Mouse (Mus musculus) right cerebral cortex, postnatal 25 days (tissue): ENCODE data around the gene Gm17364.
"Not testable (repeated sequence)": the region's sequence is repeated elsewhere in the genome, so short reads cannot be mapped to it uniquely, and the experiment has no call there.

Source experiments
- DNase-seq: peaks from one replicate; pipeline ENCODE4 v3.0.0; 2022

Gm17364 gene

DNA sequence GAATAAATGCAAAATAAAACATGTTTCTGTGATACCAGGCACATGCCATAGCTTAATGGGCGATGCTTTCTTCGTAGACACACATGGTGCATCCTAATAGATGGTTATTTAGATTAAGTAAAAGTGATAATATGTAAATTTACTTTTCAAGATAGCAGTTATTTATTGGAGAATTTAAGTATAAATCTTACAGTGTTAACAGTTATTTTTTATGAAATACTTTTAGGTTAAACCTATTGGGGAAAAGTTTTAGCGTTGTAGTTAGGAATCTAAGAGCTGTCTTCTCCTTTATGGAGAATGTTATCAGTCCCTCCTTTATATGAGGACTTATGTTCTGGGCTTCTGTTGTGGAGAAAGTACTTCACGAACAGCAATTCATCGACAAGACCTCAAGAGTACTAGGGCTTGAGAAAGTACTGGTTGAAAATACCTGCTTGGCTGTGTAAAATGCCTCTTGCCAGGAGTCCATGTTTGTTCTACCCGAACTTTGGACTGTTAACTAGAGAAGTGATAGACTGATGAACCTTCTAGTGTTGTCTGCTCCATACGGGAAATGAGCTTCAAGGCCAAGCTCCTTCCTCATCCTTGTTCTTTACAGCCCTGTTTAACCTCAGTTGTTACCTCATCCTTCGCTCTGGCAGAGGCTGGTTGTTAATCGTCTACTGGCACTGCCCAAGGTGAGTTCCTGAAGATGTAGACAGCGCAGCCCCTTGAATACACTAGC lies at the start of gene Gm17364:
TSS of gene Gm17364 (minus strand) at position 51 of the 724 bp plus-strand sequence.
- no peak for DNase-seq

DNA sequence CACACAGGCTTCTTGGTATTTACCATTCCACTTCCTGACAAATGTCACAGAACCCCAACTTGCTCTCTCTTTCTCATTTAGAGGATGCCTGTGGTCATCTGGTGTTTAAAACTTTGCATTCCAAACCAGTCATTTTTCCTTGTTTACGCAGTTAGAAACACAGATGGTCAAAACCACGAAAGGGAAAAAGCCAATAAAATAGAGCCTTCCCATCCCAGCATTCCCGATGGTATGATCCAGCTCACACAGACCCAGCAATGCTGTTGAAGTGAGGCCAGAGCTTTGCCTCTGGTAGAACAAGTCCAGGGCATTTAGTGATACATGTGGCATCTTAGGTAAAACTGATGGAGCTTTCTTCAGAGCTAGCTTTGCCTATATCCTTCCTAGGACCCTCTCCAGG lies 47.7 kb upstream of the Gm17364 start:
- no peak for DNase-seq

DNA sequence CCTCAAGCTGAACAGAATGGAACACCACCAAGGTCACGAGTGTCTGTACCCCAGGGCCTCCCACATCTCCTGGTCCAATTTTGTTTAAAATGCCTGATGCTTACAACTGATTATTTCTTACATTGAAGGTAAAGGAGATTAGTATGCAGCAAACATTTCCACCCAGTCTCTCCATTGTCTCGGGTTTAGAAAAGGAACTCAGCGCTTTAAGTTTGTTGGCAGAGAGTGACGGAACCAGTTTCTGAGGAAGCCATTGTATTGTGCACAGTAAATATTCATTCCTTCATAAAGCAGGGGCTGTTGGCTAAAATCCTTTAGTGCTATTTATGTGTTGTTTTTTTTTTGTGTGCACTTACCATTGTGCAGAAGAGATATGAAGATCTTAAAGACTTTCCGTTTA lies 47.0 kb upstream of the Gm17364 start:
- DNase-seq: no peak

DNA sequence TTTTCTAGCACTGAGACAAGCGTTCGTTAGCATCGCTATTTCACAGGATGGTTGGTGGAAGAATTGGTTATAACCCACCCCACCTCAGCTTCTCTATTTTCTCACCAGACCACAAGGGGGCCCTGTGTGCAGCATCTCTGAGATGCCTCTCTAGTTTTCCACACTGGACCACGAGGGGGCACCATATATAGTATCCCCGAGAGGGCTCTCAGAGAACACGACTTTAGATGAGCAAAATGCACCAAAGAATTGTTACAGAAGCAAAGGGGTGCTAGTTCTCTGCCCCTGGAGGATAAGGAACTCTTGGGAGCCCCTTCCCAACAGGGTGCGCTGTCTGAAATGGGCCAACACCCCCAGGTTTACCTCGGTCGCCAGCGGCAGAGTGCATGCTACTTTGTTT lies 28.9 kb upstream of the Gm17364 start:
- peak; percentile 57 for DNase-seq

DNA sequence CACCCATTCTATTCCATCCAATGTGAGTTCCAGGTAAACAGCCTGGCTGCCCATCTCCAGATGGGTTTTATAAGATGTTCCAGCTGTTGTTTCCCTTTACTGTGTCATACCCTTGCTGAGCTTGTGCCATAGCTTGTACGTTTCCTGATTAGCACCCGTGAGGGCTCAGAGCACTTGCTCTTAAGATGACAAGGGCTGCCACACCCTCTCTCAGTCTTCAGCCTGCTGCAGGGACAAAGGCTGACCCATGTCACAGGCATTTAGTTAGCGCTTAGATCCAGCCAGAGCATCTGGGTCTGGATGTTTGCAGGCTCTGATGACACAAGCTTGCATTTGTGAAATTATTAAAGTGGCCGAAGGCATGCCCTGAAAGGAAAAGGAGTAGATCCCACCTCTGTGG lies 26.3 kb upstream of the Gm17364 start:
- DNase-seq: no peak

DNA sequence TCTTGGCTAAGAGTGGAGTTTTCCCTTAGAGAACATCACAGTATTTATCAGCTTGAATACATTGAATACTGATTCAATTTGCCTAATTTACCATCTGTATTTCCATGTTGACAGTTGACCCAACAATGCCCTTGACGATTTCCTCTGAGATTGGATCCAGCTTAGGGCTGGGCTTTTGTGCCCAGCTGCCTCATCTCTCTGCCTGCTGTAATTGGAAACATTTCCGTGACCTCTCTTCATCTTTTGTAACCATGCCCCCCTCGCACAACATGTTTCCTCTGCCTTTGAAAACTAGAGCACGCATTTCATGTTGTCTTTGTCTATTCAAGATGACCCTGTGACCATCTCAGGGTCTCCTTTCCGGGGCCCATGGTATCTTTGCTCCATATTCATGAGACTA lies 25.2 kb upstream of the Gm17364 start:
- DNase-seq: no peak

DNA sequence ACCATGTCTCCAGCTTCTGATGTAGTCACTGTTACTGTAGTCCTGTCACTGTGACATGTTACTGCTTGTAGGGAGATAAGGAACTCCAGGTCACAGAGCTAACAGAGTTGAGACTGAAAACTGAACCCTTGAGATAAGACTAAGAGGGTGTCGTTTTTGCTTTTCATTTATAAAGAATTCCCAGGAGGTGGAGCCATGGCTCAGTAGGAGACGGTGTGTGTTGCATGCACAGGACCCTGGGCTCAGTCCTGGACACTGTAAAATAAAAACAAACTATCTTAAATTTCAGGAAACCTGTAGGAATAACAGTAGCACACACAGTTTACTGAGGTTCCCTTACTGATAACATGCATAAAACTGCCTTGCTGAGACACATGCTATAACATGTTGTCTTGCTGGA lies 24.8 kb upstream of the Gm17364 start:
- no peak for DNase-seq

DNA sequence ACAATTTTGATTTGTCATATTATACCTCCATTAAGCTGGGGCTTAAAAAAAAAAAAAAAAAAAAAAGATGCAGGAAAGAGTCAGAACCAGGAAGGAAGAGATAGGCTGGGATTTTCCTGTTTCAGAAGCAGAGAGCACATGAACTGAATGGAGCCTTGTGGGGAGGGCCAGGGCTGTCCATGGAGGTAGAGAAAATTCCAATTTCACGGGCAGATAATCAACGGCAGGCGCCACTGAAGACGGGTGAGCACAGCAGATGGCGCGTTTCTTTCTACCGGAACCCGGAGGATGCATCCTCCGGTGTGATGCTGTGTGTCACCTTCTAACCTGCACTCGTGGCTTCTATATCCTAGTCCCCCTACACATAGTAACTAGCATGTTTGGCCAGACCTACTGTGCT lies 22.6 kb upstream of the Gm17364 start:
- no peak for DNase-seq

DNA sequence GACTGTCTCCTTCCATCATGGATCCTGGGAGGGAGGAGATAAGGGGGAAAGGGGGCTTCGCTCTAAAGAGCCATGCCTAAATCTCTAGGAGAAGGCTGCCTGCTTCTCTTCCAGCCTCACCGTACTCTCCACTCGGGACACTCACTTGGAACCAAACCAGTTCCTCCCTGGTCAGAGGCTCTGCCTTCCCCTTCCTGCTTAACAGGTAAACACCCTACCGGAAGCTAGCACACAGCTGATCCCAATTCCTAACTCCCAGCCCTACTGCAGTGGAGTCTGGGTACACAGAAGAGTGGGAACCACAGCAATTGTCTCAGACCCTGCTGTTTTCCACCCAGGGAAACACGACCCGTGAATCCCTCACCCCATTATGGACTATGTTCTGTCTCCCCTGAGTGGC lies 22.1 kb upstream of the Gm17364 start:
- no peak for DNase-seq

DNA sequence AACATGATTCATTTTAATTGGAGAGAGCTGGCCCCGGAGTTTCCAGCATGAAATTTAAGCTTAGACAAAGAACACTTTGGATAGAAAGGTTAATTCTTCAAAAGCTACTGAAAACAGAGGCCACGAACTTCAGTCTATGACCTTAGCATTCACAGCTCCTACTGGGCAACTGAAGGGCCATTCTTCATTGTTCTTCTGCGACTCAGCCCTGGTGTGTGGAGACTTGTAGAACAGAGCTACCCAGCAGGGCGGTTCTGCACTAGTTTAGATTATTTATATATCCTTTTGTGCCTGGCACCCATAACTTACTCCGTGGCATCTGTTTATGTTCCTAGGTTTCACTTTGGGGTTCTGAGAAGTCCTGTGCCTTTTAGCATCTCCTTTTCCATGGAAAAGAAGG lies 19.8 kb upstream of the Gm17364 start:
- no peak for DNase-seq

DNA sequence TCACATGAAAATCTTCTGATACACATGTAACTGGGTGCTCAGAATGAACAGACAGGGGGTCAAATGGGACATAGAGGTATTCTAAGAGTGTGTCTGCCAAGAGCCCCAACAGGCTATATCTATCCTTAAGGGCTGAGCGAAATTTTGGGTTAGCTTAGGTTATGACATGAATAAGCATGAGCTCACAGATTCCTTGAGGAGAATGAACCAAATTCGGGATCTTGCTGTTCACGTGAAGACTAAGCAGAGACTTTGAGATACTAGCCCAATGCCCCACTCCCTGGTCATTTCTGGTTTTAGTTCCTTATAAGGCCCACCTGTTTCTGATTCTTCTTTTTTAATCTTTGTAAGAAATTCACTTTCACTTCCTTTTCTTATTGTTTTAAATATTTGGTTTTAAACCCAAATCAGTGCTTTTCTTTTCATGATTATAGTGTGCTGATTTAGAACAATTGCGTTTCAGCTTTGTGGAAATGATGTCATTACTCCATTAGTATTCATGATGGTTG lies 17.7 kb upstream of the Gm17364 start:
- no peak for DNase-seq

DNA sequence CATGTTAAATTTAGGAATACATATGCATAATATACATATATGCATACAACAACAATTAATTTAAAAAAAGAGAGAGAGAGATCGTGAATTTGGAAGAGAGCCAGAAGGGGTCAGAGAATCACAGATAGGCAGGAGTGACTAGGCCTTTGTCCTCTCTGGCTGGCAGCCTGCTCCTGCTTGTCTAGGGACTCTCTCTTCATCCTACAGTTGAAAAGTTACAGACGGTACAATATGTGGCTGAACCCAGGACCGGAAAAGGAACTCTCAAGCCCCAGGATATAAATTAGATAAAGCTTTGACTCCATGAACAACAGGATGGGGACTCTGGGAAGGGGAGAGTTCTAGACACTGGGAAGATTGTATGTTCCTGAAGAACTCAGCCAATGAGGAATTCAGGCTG lies 12.5 kb upstream of the Gm17364 start:
- no peak for DNase-seq

DNA sequence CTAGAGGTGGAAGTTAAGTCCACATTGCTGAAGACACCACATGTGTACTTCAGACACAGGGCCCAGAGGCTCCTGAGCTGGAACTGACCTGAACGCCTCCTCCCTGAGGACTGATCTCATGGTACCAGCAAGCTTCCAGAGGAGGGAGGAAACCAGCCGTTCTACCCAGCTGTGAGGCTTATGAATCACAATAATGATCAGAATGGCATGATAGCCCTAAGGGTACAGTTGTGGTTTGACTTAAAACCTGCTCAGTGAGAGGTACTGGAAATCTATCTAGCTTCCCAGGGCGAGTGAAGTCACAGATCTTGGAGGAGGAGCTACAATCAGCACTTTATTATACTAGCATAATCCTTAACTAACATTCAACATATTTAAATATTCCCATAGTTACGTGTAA lies 11.7 kb upstream of the Gm17364 start:
- no peak for DNase-seq

DNA sequence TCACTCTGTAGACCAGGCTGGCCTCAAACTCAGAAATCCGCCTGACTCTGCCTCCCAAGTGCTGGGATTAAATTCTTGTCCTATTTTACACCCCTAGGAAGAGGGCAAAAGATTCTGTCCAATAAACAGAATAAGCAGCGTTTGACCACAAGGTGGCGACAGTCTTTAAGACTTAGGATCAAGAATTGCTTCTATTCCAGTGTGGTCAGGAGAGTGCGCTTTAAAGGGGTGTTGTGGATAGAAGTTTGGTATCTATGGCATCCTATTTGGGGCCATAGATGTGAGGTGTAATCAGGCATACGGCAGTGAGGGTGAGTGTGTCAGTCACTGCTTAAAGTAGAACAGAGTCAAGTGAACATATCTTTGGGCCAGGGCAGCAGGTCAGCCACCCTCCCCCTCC lies 9.5 kb upstream of the Gm17364 start:
- DNase-seq: peak; percentile 49

DNA sequence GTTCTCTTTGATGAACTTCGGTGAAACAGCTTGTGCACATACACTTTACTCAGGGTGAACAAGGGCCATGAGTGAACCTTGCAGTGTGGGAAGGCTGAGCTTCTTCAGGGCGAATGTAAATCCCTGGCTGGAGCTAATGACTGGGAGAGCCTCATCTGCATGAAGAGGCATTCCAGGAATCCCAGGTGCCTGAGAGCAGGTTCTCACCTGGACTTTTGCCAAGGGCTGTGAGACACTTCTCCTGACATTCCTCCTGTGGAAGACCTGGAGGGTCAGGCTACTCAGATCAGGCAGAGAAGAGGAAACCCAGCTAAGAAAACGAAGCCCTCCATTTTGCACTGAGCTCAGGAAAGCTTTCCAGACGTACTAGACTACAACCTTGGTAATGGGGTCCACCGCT lies 6.9 kb upstream of the Gm17364 start:
- DNase-seq: no peak

DNA sequence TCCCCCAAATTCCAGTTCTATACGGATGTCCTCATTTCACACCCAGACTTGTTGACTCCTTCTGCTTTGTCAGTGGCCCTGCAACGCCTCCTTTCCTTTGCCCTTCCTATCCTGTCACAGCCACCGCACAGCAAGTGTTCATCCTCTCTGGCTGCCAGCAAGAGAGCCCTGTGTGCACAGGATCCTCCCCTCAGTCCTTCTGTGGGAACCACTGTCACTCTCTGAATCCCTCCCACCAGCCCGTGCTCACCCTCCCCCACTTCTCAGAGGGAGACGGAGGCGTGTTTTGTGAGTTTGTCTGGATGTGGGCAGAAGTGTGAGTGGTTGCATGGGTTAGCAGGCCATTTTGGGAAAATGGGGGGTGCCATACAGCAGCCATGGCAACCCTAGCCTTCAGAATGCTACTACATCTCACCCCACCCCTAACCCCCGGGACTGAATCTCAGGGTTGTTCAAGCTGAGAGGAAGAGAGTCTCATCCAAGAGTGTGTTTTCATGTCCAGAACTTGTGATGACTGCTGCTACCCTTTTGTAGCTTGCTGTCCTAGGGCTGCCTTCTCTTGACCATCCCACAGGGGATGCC lies 5.9 kb downstream of the Gm17364 start:
- peak; percentile 44 for DNase-seq

DNA sequence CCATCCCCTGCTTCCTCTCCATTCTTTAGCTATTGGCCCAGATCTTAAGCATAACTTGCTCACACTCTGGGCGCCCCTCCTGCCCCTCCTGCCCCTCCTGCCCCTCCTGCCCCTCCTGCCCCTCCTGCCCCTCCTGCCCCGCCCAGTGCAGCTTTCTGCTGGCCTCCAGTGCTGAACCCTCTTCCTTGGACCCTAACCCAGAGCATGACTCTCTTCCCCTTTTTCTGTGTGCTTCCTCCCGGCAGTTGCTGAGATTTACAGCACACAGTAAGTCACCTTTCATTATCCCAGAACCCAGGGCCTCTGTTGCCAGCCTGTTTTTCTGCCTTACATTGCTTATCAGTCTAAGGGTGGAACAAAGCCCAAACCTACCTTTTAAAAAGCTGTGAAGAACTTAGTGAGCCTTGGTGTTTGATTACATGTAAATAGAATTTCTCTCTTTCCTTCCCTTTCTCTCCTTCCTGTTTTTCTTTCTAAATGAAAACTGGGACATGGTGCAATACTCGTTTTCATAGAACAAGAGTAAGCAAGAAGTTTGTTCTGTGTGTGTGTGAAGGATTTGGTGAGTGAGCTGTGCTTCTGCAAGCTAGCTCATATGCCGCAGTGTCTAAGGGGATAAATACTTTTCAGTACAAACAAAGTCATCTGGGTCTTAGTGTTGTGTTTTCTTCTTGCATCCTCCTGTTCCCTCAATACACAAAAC lies 10.3 kb downstream of the Gm17364 start:
- DNase-seq: no peak

DNA sequence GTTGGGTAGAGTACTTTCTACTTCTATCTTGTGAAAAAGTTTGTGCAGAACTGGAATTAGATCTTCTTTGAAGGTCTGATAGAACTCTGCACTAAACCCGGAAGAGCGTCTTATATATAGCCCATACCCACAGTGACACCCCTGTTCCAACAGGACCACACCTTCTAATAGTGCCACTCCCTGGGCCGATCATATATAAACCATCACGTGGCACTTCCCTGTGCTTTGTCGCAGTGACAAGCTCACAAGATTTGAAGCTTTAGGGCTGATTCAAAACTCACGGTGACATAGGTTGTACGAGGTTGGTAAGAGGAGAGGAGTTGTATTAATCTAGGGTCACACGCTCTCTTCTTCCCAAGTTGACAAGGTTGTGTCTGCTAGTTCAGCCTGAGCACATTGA lies 12.2 kb downstream of the Gm17364 start:
- not testable (repeated sequence) for DNase-seq

DNA sequence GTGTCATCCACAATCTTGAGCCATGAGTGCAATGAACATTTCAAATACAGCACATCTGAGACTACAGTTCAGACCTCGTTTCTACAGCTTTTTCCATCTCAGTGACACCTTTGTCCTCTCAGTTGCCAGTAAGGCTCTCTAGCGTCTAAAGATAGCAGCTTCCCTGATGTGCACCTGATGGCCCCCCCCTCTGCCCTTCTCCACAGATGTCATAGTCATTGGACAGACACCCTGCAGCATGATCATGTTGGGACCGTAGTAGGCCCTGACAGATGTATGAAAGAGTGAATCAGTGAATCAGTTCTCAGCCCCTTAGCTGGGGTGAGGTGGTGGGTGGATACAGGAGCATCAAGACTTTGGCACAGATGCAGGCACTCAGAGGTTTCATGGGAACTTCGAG lies 15.9 kb downstream of the Gm17364 start:
- no peak for DNase-seq

DNA sequence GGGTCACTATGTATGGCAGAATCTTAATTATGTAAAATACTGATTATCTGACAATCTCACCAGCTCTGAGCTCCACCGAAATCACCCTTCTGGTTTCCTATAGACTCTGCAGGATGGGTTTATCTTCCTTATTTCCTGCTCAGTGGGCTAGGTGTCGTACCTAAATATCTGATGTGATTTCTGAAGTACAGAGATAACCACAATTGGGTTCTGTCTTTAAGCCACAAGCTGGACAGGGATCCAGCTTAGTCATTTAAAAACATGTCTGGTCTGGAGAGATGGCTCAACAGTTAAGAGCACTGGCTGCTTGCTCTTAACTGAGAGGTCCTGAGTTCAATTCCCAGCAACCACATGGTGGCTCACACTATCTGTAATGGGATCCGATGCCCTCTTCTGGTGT lies 16.8 kb downstream of the Gm17364 start:
- no peak for DNase-seq

DNA sequence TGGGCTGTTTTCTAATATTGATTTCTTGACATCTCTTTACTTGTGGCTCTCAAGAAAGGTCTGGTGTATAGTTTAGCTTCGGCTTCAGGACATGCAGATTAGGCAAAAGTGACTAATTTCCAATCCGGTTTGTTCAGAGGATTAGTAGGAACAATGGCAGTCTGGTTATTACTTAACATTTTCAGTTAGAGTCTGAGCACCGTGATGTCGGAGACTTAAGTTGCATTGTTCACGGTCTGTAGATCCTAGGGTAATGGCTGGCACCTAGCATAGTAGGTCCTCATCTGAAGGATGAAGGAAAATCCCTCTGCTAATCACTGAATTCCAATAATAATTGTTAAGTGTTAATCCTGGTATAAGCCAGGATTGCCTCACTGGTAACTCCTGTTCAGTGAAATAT lies 17.7 kb downstream of the Gm17364 start:
- no peak for DNase-seq

DNA sequence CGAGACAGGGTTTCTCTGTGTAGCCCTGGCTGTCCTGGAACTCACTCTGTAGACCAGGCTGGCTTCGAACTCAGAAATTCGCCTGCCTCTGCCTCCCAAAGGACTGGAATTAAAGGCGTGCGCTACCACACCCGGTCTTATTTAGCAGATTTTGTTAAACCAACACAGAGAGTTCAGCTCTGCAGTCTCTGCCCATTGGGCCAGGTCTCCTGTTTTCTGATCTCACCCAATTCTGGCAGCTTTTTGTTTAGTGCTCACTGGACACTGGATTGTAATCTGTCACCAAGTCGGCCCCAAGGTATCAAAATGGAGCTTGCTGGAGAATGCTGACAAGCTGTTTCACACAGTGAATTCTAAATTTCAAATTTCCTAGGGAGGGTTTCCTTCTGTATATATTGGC lies 21.0 kb downstream of the Gm17364 start:
- DNase-seq: no peak

DNA sequence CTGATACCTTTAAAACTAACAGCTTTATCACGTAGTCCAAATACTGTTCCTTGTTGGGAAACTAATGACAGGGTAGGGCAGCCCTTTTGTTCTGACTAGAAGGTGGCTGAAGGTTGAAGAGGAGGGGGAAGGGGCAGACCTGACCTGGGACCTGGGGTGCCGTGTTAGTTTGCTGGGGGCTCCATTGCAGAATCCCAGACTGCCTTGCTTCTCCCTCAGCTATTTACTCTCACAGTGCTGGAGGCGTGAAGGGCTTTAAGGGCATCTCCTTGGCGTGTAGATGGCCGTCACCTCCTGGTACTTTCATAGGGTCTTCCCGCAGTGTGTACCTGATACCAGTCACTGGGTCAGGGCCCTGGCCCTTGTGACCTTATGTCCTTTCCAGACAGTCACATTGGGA lies 21.6 kb downstream of the Gm17364 start:
- DNase-seq: no peak

DNA sequence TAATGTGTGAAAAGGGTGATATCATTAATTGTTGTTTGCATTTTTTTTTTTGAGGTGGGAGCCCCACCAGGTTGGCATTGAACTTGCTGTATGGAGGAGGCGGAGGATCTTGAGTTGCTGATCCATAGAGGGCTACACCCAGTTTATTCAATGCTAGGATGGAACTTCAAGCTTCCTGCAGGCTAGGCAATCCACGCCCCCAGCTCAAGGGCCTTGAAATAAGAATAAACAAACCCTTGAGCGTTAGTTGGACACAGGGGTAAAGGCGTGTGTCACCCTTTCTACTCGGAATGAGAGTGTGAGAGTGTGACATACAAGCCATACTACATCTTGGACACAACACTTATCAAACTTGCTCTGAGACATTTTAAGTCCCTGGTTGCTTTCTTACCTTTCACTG lies 22.1 kb downstream of the Gm17364 start:
- no peak for DNase-seq
